Mouse (Mus musculus) testis, postnatal 14 days (tissue): ENCODE measurements around the gene Ttc41.

Experiments
- DNase-seq: peaks from one replicate; pipeline ENCODE4 v3.0.0; 2021; ENCODE audit warnings: low spot score

Gene Ttc41

DNA sequence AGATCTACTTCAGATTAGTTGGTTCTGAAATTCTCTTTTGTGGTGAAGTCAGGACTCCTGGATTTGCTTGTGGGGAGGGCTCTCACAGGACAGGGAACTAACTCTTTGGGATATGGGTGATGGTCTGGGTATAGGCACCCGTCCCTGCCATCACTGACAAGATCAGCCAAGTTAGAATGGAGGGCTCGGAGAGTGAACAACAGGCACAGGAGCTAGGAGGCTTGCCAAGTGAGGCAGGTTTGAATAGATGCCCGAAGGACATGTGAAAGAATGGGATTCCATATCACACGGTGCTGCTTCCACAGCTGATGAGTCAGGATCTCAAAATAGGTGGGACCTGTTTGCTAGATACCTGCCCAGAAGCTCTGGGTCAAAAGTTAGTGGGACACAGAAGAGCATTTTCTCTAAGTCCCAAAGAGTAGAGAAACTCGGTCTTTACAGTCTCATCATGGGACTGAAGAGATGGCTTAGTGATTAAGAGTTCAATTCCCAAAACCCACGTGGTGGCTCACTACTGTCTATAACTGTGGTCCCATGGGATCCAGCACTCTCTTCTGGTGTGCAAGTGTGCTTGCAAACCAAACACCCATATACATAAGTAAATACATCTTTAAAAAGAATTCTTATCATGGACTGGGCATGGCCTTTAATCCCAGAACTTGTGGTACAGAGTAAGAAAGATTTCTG, 50.3 kb downstream of the Ttc41 start:
- no peak for DNase-seq

DNA sequence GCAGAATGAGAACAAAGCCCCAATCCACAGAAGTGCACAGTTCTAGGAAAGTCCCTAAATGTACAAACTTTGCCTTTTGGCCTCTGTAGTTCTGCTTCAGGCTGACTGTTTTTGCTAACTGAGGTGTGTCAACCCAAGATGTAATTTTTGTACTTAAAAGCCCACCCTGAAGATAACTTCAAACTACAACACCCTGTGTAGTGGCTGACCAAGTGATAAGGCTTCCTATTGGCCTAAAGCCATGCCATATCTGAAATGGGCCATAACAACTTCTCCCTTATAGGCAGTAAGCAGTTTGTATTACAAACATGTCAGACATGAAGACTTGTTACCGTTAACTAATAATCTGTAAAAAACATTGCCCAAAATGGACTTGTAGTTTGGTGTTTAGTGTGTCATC, 52.1 kb downstream of the Ttc41 start:
- no peak for DNase-seq

- DNase-seq = no peak
These were observed 52.6 kb downstream of the Ttc41 start for GRCm38 (mm10) chr10:86758211-86758610.

- no peak for DNase-seq
These were observed 55.6 kb downstream of the Ttc41 start for GRCm38 (mm10) chr10:86761236-86761635.

- no peak for DNase-seq
These were observed 56.2 kb downstream of the Ttc41 start for GRCm38 (mm10) chr10:86761722-86762383.

DNA sequence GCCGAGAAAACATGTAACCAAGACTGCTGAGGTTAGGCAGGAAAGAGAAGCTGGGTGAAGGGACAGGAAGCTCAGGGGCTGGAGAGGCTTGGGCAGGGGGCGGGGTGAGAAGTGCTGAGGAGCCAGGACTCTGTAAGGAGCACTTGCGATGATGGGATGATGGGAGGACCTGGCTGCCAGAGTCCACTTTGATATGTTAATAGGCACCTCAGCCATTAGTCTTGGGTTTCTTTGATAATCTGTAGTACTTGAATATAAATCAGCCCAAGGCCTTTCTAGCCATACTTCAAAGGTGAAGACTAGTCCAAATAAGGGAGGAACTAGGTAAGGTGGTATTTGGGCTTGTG, 56.7 kb downstream of the Ttc41 start:
- DNase-seq = no peak

GRCm38 (mm10) chr10:86763672-86764071, 58.1 kb downstream of the Ttc41 start, which contains the start of gene Gm49358:
Gm49358 (plus strand) TSS chr10:86763972.
- no peak for DNase-seq

GRCm38 (mm10) chr10:86765344-86765966, 59.8 kb downstream of the Ttc41 start:
- DNase-seq = no peak

DNA sequence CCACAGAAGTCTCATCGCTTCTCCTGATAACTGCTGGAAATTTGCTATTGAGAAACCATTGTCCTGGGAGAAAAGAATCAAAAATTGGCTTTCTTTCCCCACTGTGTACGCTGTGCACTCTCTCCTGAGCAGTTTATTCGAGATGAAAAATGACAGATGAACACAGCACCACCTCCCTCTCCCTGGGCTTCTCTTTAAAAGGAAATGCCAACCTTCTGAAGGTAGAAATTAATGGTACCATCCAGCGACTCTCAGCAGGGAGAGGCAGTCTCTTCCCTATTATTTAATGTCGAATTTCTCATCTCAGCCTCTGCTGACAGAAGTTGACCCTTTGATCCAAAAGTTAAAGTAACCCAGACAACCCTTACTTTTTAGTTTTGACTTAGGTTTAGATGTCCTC, 63.6 kb downstream of the Ttc41 start:
- DNase-seq = no peak

DNA sequence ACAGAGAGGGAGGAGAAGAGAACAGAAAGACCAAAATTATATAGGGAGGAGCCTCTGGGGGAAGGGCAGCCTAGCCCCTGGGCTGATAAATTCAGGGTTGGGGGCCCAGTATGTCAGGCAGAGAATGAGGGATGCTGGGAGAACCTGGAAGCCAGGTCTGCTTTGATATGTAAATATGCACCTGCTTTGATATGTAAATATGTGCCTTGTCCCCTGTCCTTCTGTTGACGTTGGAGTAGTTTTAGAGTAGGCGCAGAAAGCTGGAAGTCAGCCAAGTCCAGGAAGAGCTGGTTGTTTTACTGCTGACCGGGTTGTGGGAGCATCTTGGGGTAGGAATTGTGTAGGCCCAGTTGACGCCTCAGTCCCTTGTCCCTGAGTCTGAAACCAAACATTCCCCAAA, 64.2 kb downstream of the Ttc41 start:
- no peak for DNase-seq

- DNase-seq = no peak
These were observed 66.1 kb downstream of the Ttc41 start for GRCm38 (mm10) chr10:86771701-86772100.

GRCm38 (mm10) chr10:86772231-86772631, 66.6 kb downstream of the Ttc41 start:
- DNase-seq = no peak

GRCm38 (mm10) chr10:86773360-86773759, 67.7 kb downstream of the Ttc41 start:
- DNase-seq = no peak

GRCm38 (mm10) chr10:86776281-86776680, 70.7 kb downstream of the Ttc41 start:
- peak; percentile 46 for DNase-seq

GRCm38 (mm10) chr10:86777614-86778319, 72.2 kb downstream of the Ttc41 start:
- DNase-seq = peak; percentile 12

DNA sequence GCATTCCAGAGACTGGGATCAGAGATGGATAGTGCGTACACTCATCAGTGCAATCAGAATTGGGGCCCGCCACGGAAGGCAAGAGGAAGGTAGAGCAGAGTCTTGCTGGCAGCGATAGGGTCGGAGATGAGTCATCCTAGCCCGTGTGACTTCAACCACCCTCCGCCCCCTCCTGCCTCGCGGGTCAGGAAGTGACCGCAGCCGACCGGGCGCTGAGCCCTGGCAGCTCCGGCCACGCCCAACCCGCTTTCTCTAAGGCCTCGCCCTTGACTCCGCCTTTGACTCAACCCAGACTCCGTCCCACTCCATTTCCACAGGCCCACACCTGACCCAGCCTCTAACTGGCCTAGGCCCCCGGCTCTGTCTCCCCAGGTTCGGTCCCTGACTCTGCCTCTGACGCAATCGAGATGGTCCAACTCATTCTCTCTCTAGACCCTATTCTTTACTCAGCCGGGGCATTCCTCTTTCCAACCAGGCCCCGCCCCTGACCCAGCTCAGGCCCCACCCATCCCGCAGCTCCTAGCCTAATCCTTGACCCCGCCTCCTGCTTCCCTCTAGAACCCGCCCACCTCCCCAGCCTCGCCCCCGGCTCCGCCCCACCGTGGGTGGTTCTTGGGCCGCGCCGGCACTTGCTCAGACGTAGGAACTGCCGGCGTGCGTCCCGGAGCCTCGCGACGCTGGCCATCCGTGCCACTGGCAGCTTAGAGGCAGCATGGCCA, 72.9 kb downstream of the Ttc41 start, which contains the start of gene Nt5dc3:
Gene Nt5dc3, plus strand, starts transcription at position 608 of the 719 bp plus-strand sequence.
- peak; percentile 94 for DNase-seq

- DNase-seq = peak; percentile 43
These were observed 73.6 kb downstream of the Ttc41 start for GRCm38 (mm10) chr10:86779117-86779755.

DNA sequence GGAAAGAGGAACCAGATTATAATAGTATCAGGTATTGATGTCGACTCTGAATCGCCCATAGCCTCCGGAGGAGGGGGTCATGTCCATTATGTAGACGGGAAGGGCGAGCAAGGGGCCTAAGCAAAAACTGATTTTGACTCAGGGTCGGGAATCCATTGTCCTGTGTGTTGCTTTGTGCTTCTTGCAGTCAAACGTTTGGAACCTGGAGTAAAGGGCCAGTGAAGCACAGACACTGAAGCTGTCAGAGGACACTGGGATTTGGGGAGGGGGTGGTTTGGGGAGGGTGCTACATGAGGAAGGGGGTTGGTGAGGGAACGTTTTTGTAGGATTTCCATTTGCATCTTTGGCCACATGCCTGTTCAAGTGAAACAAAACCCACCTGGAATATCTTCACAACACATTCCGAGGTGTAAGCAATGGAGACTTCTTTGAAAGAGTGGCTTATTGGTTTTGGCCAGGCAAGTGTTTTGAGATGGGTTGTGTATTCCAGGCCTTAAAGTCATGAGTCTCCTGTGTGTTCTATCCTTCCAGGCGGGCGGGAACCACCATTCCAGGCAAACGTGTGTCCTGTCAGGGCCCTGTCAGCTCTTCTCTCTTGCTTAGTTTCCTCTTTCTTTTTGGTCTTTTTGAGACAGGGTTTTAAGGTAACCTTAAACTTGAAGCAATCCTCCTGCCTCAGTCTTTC, 74.3 kb downstream of the Ttc41 start:
- no peak for DNase-seq

DNA sequence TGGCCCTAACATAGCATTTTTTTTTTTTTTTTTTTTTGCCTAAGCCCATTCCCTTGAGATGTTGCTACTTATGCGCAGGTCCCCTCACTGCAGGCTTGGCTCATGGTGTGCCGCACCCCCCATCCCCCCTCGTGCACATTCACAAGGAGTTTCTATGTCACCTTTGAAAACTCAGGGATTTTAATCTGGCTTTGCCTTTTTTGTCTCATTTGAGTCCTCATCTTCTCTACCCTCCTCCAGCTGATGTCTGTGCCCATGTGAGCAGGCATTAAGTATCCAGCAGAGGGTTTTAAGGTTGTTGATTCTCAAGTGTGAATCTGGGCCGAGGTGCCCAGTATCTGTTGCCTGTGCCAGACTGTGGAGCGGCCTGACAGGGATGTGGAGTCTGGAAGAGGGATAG, 76.0 kb downstream of the Ttc41 start:
- DNase-seq = no peak

GRCm38 (mm10) chr10:86782656-86783055, 77.0 kb downstream of the Ttc41 start:
- no peak for DNase-seq

- no peak for DNase-seq
These were observed 78.0 kb downstream of the Ttc41 start for GRCm38 (mm10) chr10:86783561-86783960.
